ENCODE assay signal across 7 mouse cellular contexts in the genomic region with DNA sequence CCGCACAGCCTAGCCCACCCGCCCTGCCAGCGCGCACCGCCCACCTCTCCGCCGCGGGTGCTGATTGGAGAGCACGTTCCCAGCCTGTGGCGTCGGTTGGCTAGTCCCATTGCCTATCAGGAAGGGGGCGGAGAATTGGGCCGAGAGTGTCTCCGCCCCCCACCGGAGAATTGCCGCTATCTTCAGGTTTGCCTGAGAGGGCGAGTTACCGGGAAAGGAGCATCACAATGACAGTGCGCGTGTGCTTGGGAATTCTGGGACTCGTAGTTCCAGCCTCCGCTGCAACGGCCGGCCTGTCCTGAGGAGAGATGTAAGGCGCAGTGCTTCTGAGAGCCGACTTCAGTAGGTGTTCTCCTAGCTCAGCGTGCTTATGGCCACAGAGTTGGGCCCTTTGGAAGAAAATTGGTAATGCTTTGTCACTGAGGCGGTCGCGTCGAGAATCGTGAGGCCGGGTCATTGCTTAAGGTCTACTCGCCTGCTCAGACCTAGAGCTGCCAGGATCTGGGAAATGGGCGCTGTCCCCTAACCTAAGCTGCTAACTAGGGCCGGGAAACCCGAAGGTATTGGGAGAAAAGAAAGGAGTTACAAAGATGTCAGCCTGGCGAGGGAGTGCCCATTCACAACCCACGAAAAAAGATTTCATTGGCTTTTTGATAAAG. TPM values are rescaled to one million over a fixed set of nuclear protein-coding genes. Genes with fewer than 3 reads are reported as not detected.
A peak's percentile ranks its signal among the peaks of the same experiment; 100 is the strongest.
DNase-seq lines count a peak whose midpoint lies in the region; ATAC-seq and TF ChIP-seq lines count a peak whose summit lies in the region.

A gene (minus strand): TSS at position 181 of the 659 bp plus-strand sequence.

- peak within 1 kb of the TSS; percentile 95 for H3K4me3 ChIP-seq in embryonic facial prominence, embryonic 10.5 days
- peak within 1 kb of the TSS; percentile 85 for H3K4me3 ChIP-seq in intestine, postnatal 0 days (ENCODE audit: low read depth, low read length)
- peak within 1 kb of the TSS; percentile 95 for H3K4me3 ChIP-seq in midbrain, embryonic 12.5 days
- H3K4me3 ChIP-seq in small intestine, adult 2 months (ENCODE audit: low read depth, low read length): peak within 1 kb of the TSS; percentile 91

- intact Hi-C loops in left cerebral cortex, postnatal 4 days (cut with DNase I): no loop called here

- no peaks in the 10 kb centered on the region for H3K9me3 ChIP-seq in embryonic facial prominence, embryonic 10.5 days
- no peaks in the 10 kb centered on the region for H3K9me3 ChIP-seq in intestine, postnatal 0 days (ENCODE audit: control insufficient read depth)
- H3K9me3 ChIP-seq in midbrain, embryonic 12.5 days: no peaks in the 10 kb centered on the region

- peaks cover 14% of the 10 kb centered on the region for H3K4me1 ChIP-seq in embryonic facial prominence, embryonic 10.5 days
- H3K4me1 ChIP-seq in intestine, postnatal 0 days (replicated peaks; ENCODE audit: control insufficient read depth, insufficient read depth, low read length): no peaks in the 10 kb centered on the region
- peaks cover 13% of the 10 kb centered on the region; the same call in 1 of the 2 replicates for H3K4me1 ChIP-seq in midbrain, embryonic 12.5 days
- H3K4me1 ChIP-seq in small intestine, adult 2 months (ENCODE audit: control insufficient read depth, insufficient read depth, insufficient read length, low read length): peaks cover 5% of the 10 kb centered on the region; the same call in 1 of the 2 replicates

- peak within 1 kb of the TSS; percentile 75 for H3K9ac ChIP-seq in intestine, postnatal 0 days (ENCODE audit: low read depth, low read length)
- peak within 1 kb of the TSS; percentile 88 for H3K9ac ChIP-seq in midbrain, embryonic 12.5 days (replicated peaks)

- H3K27ac ChIP-seq in embryonic facial prominence, embryonic 10.5 days (replicated peaks): peak within 1 kb of the TSS; percentile 91
- H3K27ac ChIP-seq in intestine, postnatal 0 days (ENCODE audit: low read depth, low read length): 0 out of 2 replicates have a peak within 1 kb of the TSS, but pooled peaks have one; percentile 24
- peak within 1 kb of the TSS; percentile 90 for H3K27ac ChIP-seq in midbrain, embryonic 12.5 days (replicated peaks)
- no peak within 1 kb of the TSS for H3K27ac ChIP-seq in small intestine, adult 2 months (ENCODE audit: insufficient read depth, low read depth, low read length)

- TF ChIP-seq CTCF in intestine, postnatal 0 days (IDR thresholded peaks at IDR 0.05; ENCODE audit: low read depth): peak; percentile 43
- TF ChIP-seq CTCF in small intestine, adult 2 months (IDR thresholded peaks at IDR 0.05; ENCODE audit: extremely low read depth, insufficient read length, insufficient replicate concordance, low read depth, low read length): no peak

- peak; percentile 99 for DNase-seq in adrenal gland, postnatal 10 days
- DNase-seq in embryonic facial prominence, embryonic 10.5 days (ENCODE audit: low spot score): peak; percentile 98
- peak; percentile 78 for DNase-seq in gonadal fat pad, adult 2 months (ENCODE audit: low read depth)
- peak; percentile 98 for DNase-seq in left cerebral cortex, postnatal 4 days

- no peaks in the 10 kb centered on the region for H3K27me3 ChIP-seq in embryonic facial prominence, embryonic 10.5 days (replicated peaks; ENCODE audit: low read depth, poor library complexity, severe bottlenecking)
- no peaks in the 10 kb centered on the region for H3K27me3 ChIP-seq in intestine, postnatal 0 days (replicated peaks; ENCODE audit: control insufficient read depth, insufficient read depth, low read length)
- H3K27me3 ChIP-seq in midbrain, embryonic 12.5 days: no peaks in the 10 kb centered on the region
- H3K27me3 ChIP-seq in small intestine, adult 2 months (ENCODE audit: control insufficient read depth, insufficient read depth, low read length): no peaks in the 10 kb centered on the region

- peak; percentile 99 for ATAC-seq in intestine, postnatal 0 days
- peak; percentile 100 for ATAC-seq in midbrain, embryonic 12.5 days (ENCODE audit: low FRiP score, low read depth)

- H3K36me3 ChIP-seq in embryonic facial prominence, embryonic 10.5 days (replicated peaks): no peaks in the 10 kb centered on the region
- H3K36me3 ChIP-seq in intestine, postnatal 0 days (ENCODE audit: control insufficient read depth, insufficient read depth): no peaks in the 10 kb centered on the region
- H3K36me3 ChIP-seq in midbrain, embryonic 12.5 days: no peaks in the 10 kb centered on the region
- H3K36me3 ChIP-seq in small intestine, adult 2 months (ENCODE audit: control insufficient read depth, insufficient read depth, low read length): no peaks in the 10 kb centered on the region

- under 1% methylated on average over 39 of the region's 39 CpGs for WGBS in embryonic facial prominence, embryonic 10.5 days
- WGBS in intestine, postnatal 0 days: 1% methylated on average over 39 of the region's 39 CpGs
- under 1% methylated on average over 37 of the region's 39 CpGs for WGBS in midbrain, embryonic 12.5 days
- 1% methylated on average over 35 of the region's 39 CpGs for WGBS in small intestine, adult 2 months

- peak within 1 kb of the TSS; percentile 72 for H3K4me2 ChIP-seq in intestine, postnatal 0 days (replicated peaks; ENCODE audit: low read depth)
- H3K4me2 ChIP-seq in midbrain, embryonic 12.5 days (replicated peaks): peak within 1 kb of the TSS; percentile 79

- no peak for TF ChIP-seq POLR2A in small intestine, adult 2 months (IDR thresholded peaks at IDR 0.05; ENCODE audit: low read depth, low read length)

RNA-seq across cellular contexts. Expression of the gene that starts here (rescaled TPM):
- 10 to 100 TPM; 10.8 to 14.1 TPM for total RNA-seq in adrenal gland, postnatal 10 days (2021)
- 4.7 and 4.9 TPM in 2 replicates for polyA plus RNA-seq in embryonic facial prominence, embryonic 10.5 days (2016; fragmentation: Nextera tagmentation; extraction: Ambion mirVana)
- polyA plus RNA-seq in gonadal fat pad, adult 2 months (2012; rRNA removed): 3.1 and 3.9 TPM in 2 replicates
- 2.0 and 2.3 TPM in 2 replicates for polyA plus RNA-seq in intestine, postnatal 0 days (2015; fragmentation: Nextera tagmentation; extraction: Ambion mirVana)
- total RNA-seq in left cerebral cortex, postnatal 4 days (2021): 10 to 100 TPM; 70.1 to 70.8 TPM
- 12.9 and 15.6 TPM in 2 replicates for polyA plus RNA-seq in midbrain, embryonic 12.5 days (2016; fragmentation: Nextera tagmentation; extraction: Ambion mirVana)
- polyA plus RNA-seq in small intestine, adult 2 months (2012; rRNA removed): 1.5 and 1.6 TPM in 2 replicates

Comparison
In these comparisons a context has a peak if more than half of its experiments do, and no peak if none do; other contexts are left out.
1. RNA of the gene that starts here (total RNA-seq): 70.1 to 70.8 TPM in left cerebral cortex, postnatal 4 days; 10.8 to 14.1 TPM in adrenal gland, postnatal 10 days; every median in the first group is over 4 times any median in the second.
2. Peak in every context shown above with its lines, with median percentiles within 50 percentile points of each other: DNase-seq and H3K4me3 ChIP-seq.